Mouse (Mus musculus): Measurements from ENCODE around the gene Birc5. TPM values are rescaled to one million over a fixed set of nuclear protein-coding genes. Genes with fewer than 3 reads are reported as not detected.

Gene Birc5
- total and polyA plus RNA-seq, 3 experiments, result 193 to 289 (median 270) TPM

- TF ChIP-seq SMC3 (IDR thresholded peaks at IDR 0.05; ENCODE audit: low read depth, low read length) (no peak; the same call in 1 of the 2 replicates), ZNF384 (IDR thresholded peaks at IDR 0.05; ENCODE audit: low read depth, low read length) (no peak), CTCF (conservative IDR thresholded peaks at IDR 0.05 in 1 of 2, IDR thresholded peaks at IDR 0.05 in 1 of 2; ENCODE audit: low read depth in 2 of 2, low read length in 2 of 2) (no peak), HCFC1 (IDR thresholded peaks at IDR 0.05; ENCODE audit: low read depth, low read length) (no peak), RAD21 (IDR thresholded peaks at IDR 0.05; ENCODE audit: low read depth, low read length) (no peak), BHLHE40 (IDR thresholded peaks at IDR 0.05; ENCODE audit: low read depth, low read length) (0 out of 2 replicates have a peak, but pooled peaks have one; percentile 28), MXI1 (IDR thresholded peaks at IDR 0.05; ENCODE audit: low read depth, low read length) (no peak; the same call in 1 of the 2 replicates), ETS1 (conservative IDR thresholded peaks at IDR 0.05; ENCODE audit: low read depth, low read length) (peak; percentile 30; the same call in 1 of the 2 replicates), MEF2A (IDR thresholded peaks at IDR 0.05; ENCODE audit: borderline replicate concordance, low read depth, low read length) (no peak), CHD1 (IDR thresholded peaks at IDR 0.05; ENCODE audit: low read depth, low read length) (no peak), JUN (IDR thresholded peaks at IDR 0.05; ENCODE audit: insufficient read depth, low read depth, low read length) (no peak), E2F4 (IDR thresholded peaks at IDR 0.05; ENCODE audit: insufficient replicate concordance, low read depth, low read length) (no peak), ZKSCAN1 (IDR thresholded peaks at IDR 0.05; ENCODE audit: borderline replicate concordance, low read depth, low read length) (no peak)
Measured at GRCm38 (mm10) chr11:117827386-117827785, 21.7 kb upstream of the Birc5 start (continued).

- Histone ChIP-seq H3K9me3 (replicated peaks; ENCODE audit: low read length) (no peaks in the 10 kb centered on the region), H3K27ac (ENCODE audit: insufficient read depth, low read depth) (peak overlapping the region; percentile 94), H3K4me2 (ENCODE audit: insufficient read depth, low read depth, poor library complexity, severe bottlenecking) (peak overlapping the region; percentile 89), H3K4me1 (ENCODE audit: control insufficient read depth in 1 of 2, insufficient read depth in 2 of 2) (peaks cover 11 to 51% of the 10 kb centered on the region in 2 experiments), H3K36me3 (replicated peaks in 1 of 2; ENCODE audit: control insufficient read depth in 1 of 2, insufficient read depth in 1 of 2, low read length in 1 of 2) (peaks cover 4 to 18% of the 10 kb centered on the region in 2 experiments), H3K9ac (ENCODE audit: insufficient read depth, low read depth) (peak overlapping the region; percentile 85), H3K79me2 (replicated peaks; ENCODE audit: control insufficient read depth, extremely low read depth, insufficient read depth, poor library complexity, severe bottlenecking) (peaks cover 39% of the 10 kb centered on the region), H3K4me3 (replicated peaks in 1 of 3; ENCODE audit: low read depth in 2 of 3, low read length in 2 of 3, poor library complexity in 1 of 3) (peak overlapping the region; percentile 64 to 77 (median 65)), H3K27me3 (replicated peaks) (no peaks in the 10 kb centered on the region)
- in situ Hi-C loops (cut with MboI; ENCODE audit: low pct_ligation_motif_present, low pct_unique_long_range_greater_than_20kb, low sequenced_read_pairs), result loop anchor here (5.0 to 10.0 kb wide), 3 partner anchors 36 to 354 kb away; no protein-coding TSS in a partner anchor
- DNase-seq (ENCODE audit: extremely low read depth), result peak; percentile 95
- dilution Hi-C loops (cut with MboI; ENCODE audit: extremely low pct_ligation_motif_present, extremely low pct_unique_long_range_greater_than_20kb, low sequenced_read_pairs), result no loop called here
- peak; percentile 91 for TF ChIP-seq SIN3A (IDR thresholded peaks at IDR 0.05; ENCODE audit: low read length)
- peak; percentile 66; the same call in 1 of the 2 replicates for TF ChIP-seq JUND (conservative IDR thresholded peaks at IDR 0.05; ENCODE audit: low read depth, low read length)
- TF ChIP-seq POLR2AphosphoS2 (IDR thresholded peaks at IDR 0.05; ENCODE audit: low read depth, low read length), result 0 out of 2 replicates have a peak, but pooled peaks have one; percentile 18
- peak; percentile 91 for TF ChIP-seq EP300 (IDR thresholded peaks at IDR 0.05; ENCODE audit: low read length)
- peak; percentile 81 for TF ChIP-seq BHLHE40 (IDR thresholded peaks at IDR 0.05; ENCODE audit: low read depth, low read length)
- peak; percentile 55 for TF ChIP-seq MXI1 (IDR thresholded peaks at IDR 0.05; ENCODE audit: low read depth, low read length)
- peak; percentile 89 for TF ChIP-seq CHD1 (IDR thresholded peaks at IDR 0.05; ENCODE audit: low read depth, low read length)
- TF ChIP-seq RAD21 (IDR thresholded peaks at IDR 0.05; ENCODE audit: low read depth, low read length), result no peak
- no peak for TF ChIP-seq USF1 (IDR thresholded peaks at IDR 0.05; ENCODE audit: low read depth, low read length)
- no peak for TF ChIP-seq GABPA (IDR thresholded peaks at IDR 0.05; ENCODE audit: insufficient replicate concordance, low read depth, low read length)
- TF ChIP-seq ELF1 (IDR thresholded peaks at IDR 0.05; ENCODE audit: low read depth, low read length), result no peak
- no peak for TF ChIP-seq ZKSCAN1 (IDR thresholded peaks at IDR 0.05; ENCODE audit: borderline replicate concordance, low read depth, low read length)
- TF ChIP-seq SMC3 (IDR thresholded peaks at IDR 0.05; ENCODE audit: low read depth, low read length), result no peak
- peak; percentile 56; the same call in 1 of the 2 replicates for TF ChIP-seq NELFE (IDR thresholded peaks at IDR 0.05; ENCODE audit: low read depth, low read length)
- peak; percentile 86 for TF ChIP-seq TBP (conservative IDR thresholded peaks at IDR 0.05; ENCODE audit: low read depth, low read length)
- TF ChIP-seq ZNF384 (IDR thresholded peaks at IDR 0.05; ENCODE audit: low read depth, low read length), result peak; percentile 94
- TF ChIP-seq MAZ (IDR thresholded peaks at IDR 0.05; ENCODE audit: low read depth, low read length), result no peak
- 0 out of 2 replicates have a peak, but pooled peaks have one; percentile 46 for TF ChIP-seq UBTF (IDR thresholded peaks at IDR 0.05; ENCODE audit: low read depth, low read length)
- TF ChIP-seq ETS1 (conservative IDR thresholded peaks at IDR 0.05; ENCODE audit: low read depth, low read length), result peak; percentile 88
- no peak for TF ChIP-seq E2F4 (IDR thresholded peaks at IDR 0.05; ENCODE audit: insufficient replicate concordance, low read depth, low read length)
- TF ChIP-seq POLR2A (IDR thresholded peaks at IDR 0.05; ENCODE audit: low read depth, low read length), result peak; percentile 80
- peak; percentile 71 for TF ChIP-seq CHD2 (IDR thresholded peaks at IDR 0.05; ENCODE audit: low read length)
- TF ChIP-seq KAT2A (IDR thresholded peaks at IDR 0.05; ENCODE audit: insufficient replicate concordance, low read length), result no peak
- peak; percentile 11; the same call in 1 of the 2 replicates for TF ChIP-seq NRF1 (IDR thresholded peaks at IDR 0.05; ENCODE audit: low read depth, low read length)
- TF ChIP-seq MEF2A (IDR thresholded peaks at IDR 0.05; ENCODE audit: borderline replicate concordance, low read depth, low read length), result peak; percentile 92
- peak; percentile 53; the same call in 1 of the 2 replicates for TF ChIP-seq ZMIZ1 (IDR thresholded peaks at IDR 0.05; ENCODE audit: low read depth, low read length)
- peak; percentile 55; the same call in 1 of the 2 replicates for TF ChIP-seq HCFC1 (IDR thresholded peaks at IDR 0.05; ENCODE audit: low read depth, low read length)
- peak; percentile 95 for TF ChIP-seq IRF4 (IDR thresholded peaks at IDR 0.05; ENCODE audit: low read depth, low read length)
- peak; percentile 58 for TF ChIP-seq JUN (IDR thresholded peaks at IDR 0.05; ENCODE audit: insufficient read depth, low read depth, low read length)
- no peak for TF ChIP-seq CTCF (conservative IDR thresholded peaks at IDR 0.05 in 1 of 2, IDR thresholded peaks at IDR 0.05 in 1 of 2; ENCODE audit: low read depth in 2 of 2, low read length in 2 of 2)
- TF ChIP-seq MYC (IDR thresholded peaks at IDR 0.05; ENCODE audit: low read depth, low read length), result peak; percentile 63
Measured at GRCm38 (mm10) chr11:117828149-117828887, 20.7 kb upstream of the Birc5 start.

Data from CH12.LX (cell line).